Mouse (Mus musculus) spleen, postnatal 10 days (tissue): Measurements from ENCODE around the gene 4930503B20Rik.

Source experiments
- DNase-seq, 2 experiments: peaks; one replicate each; pipeline ENCODE4 v3.0.0; 2021 to 2022; ENCODE audit warnings: low spot score in 2 of 2

Gene 4930503B20Rik

DNA sequence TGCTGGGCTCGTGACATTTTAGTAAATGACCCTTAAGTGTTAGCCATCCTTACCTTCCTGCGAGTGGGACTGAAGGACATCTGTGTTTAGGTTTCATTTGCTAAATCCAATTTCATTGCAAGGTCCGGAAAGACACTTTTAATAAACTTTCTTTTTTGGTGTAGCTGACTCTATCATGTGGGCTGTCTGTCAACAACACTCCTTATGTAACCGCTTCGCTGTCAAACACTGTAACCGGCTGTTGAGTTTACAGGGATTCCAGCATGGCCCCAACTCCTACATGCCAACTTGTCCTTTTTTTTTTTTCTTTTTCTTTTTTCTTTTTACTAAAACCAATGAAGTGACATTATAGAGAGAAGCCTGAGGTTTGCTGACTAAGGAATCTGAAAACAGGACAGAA is 52.7 kb downstream of the 4930503B20Rik start:
- DNase-seq = no peak

DNA sequence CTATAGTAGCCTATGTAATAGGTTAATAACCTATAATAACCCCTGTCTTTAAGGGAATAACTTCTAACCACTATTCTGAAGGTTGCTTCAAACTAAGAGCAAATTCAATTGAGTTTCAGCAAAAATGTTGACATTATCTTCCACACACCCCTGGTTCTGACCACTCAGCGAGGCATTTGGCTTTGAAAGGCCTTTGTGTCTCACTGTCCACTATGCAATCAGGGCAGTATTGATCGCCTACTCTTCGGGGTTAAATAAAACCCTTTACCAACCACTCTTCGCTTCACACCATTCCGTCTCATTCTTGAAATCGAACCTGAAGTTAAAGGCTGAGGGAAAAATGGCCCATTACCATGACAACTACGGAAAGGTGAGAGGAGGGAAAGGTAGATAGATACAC is 54.3 kb downstream of the 4930503B20Rik start:
- DNase-seq = no peak

DNA sequence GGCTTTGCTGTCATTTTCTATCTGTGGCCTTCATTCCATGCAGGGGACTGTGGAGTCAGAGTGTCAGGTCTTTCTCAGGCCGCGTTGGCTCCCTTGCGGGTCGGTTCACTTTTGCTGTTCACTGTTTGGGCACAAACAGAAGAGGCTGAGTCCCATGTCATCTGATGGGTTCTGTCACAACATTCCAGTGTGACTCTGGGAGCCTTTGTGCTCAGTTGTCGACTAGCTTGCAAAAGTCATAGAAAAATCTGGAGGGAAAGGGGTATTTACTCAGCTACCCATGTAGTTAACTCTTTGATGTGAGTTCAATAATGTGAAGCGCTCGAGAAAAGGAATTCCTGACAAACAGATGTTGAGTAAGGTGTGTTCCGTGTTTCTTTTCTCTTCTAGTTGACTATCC is 54.7 kb downstream of the 4930503B20Rik start:
- DNase-seq = no peak

DNA sequence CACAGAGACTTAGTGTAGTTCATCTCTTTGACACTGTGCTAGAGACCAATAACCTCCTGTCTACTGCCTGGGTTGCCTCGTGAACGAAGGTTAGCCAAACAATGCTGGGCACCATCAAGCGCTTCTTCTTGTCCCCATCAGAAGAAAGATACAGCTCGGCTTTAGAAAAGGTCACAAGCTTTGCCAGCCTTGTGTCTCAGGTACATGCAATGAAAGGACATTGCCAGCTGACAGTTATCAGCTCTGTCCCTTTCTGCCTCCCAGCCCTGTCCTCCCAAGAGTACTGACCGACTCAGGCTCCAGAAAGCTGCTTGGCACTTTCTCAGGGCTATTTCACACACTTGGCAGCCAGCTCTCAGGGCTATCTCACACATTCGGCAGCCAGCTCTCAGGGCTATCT is 55.7 kb downstream of the 4930503B20Rik start:
- no peak for DNase-seq
